Mouse (Mus musculus) heart, postnatal 0 days (tissue): ENCODE measurements around the gene Micu1. TPM values are rescaled to one million over a fixed set of nuclear protein-coding genes. Genes with fewer than 3 reads are reported as not detected.

Experiments used
- ATAC-seq: fragments of 200-750 bp; cut with Nextera tagmentation; 2 replicates; pipeline ENCODE4 v1.8.0; 2017; ENCODE audit warnings: low read depth, moderate number of reproducible peaks, moderate library complexity; ENCODE audit not compliant: insufficient read depth
- DNase-seq: peaks from one replicate; pipeline ENCODE4 v3.0.0-alpha.2; 2016; ENCODE audit warnings: low spot score
- H3K27ac ChIP-seq: fragments of 300-500 bp; sonication (generic); 2 replicates; pipeline ENCODE4 v1.5.1; 2014; ENCODE audit warnings: low read depth, mild to moderate bottlenecking
- H3K27me3 ChIP-seq: fragments of 300-500 bp; sonication (generic); 2 replicates; pipeline ENCODE4 v1.6.1; 2014; ENCODE audit warnings: low read length, mixed read lengths; ENCODE audit not compliant: control insufficient read depth, insufficient read depth
- H3K36me3 ChIP-seq: fragments of 300-500 bp; sonication (generic); replicated peaks from 2 replicates; pipeline ENCODE4 v1.6.1; 2014; ENCODE audit warnings: low read length, mixed read lengths; ENCODE audit not compliant: control insufficient read depth, insufficient read depth
- H3K4me1 ChIP-seq: fragments of 300-500 bp; sonication (generic); 2 replicates; pipeline ENCODE4 v1.6.1; 2014; ENCODE audit warnings: antibody characterized with exemption; ENCODE audit not compliant: control insufficient read depth, insufficient read depth
- H3K4me2 ChIP-seq: fragments of 300-500 bp; sonication (generic); 2 replicates; pipeline ENCODE4 v1.6.1; 2014; ENCODE audit warnings: low read depth, mild to moderate bottlenecking, low read length, moderate library complexity
- H3K4me3 ChIP-seq: fragments of 300-500 bp; sonication (generic); 2 replicates; pipeline ENCODE4 v1.5.1; 2014; ENCODE audit warnings: low read depth, low read length
- H3K9ac ChIP-seq: fragments of 300-500 bp; sonication (generic); replicated peaks from 2 replicates; pipeline ENCODE4 v1.6.1; 2014; ENCODE audit warnings: low read depth, low read length, mixed read lengths
- H3K9me3 ChIP-seq: fragments of 300-500 bp; sonication (generic); replicated peaks from 2 replicates; pipeline ENCODE4 v1.6.1; 2016; ENCODE audit warnings: low read length; ENCODE audit not compliant: control insufficient read depth
- CTCF ChIP-seq: IDR thresholded peaks from 2 replicates; pipeline ENCODE4 v1.5.1; 2016; ENCODE audit warnings: antibody characterized with exemption, control low read depth, low read depth
- EP300 ChIP-seq: IDR thresholded peaks from 2 replicates; pipeline ENCODE4 v1.6.1; 2016; ENCODE audit warnings: antibody characterized with exemption, low read depth
- WGBS: fragments of 180-500 bp; shearing (Covaris S2); extraction: QIAGEN DNeasy Blood & Tissue Kit; methylation state at CpG from one replicate; pipeline ENCODE4 v1.1.7; 2014; 5-methylcytosine and 5-hydroxymethylcytosine counted together
- polyA plus RNA-seq: library from polyadenylated mRNA; unstranded; fragments of >200 nt; fragmentation: Nextera tagmentation; extraction: Ambion mirVana; gene quantifications from 2 replicates; pipeline ENCODE4 v1.2.1, GENCODE M21; 2015
- total RNA-seq: library from RNA; depleted of rRNA; stranded (reverse); fragments of >200 nt; gene quantifications from 2 replicates; pipeline ENCODE4 v1.2.3, GENCODE M21; 2014; ENCODE audit warnings: low replicate concordance

The Micu1 gene
- total and polyA plus RNA-seq, 2 experiments from 2014 or later = 23.9 to 25.0 TPM

- Histone ChIP-seq H3K36me3 (no peaks in the 10 kb centered on the region), H3K4me3 (no peak overlapping the region), H3K27me3 (no peaks in the 10 kb centered on the region), H3K9me3 (no peaks in the 10 kb centered on the region), H3K9ac (no peak overlapping the region), H3K4me1 (peaks cover 4% of the 10 kb centered on the region), H3K27ac (no peak overlapping the region), H3K4me2 (no peak overlapping the region)
- WGBS = 36% methylated on average over 13 of the region's 13 CpGs
- ATAC-seq = no peak
- TF ChIP-seq CTCF = no peak
- TF ChIP-seq EP300 = no peak
- peak; percentile 17 for DNase-seq
Observed at GRCm38 (mm10) chr10:59799303-59800044, 97.2 kb downstream of the Micu1 start.

GRCm38 (mm10) chr10:59800159-59800558, 97.9 kb downstream of the Micu1 start:
- TF ChIP-seq EP300 (no peak), CTCF (no peak)
- Histone ChIP-seq H3K27ac (no peak overlapping the region), H3K4me1 (peaks cover 4% of the 10 kb centered on the region), H3K27me3 (no peaks in the 10 kb centered on the region), H3K36me3 (no peaks in the 10 kb centered on the region), H3K4me2 (no peak overlapping the region), H3K9ac (no peak overlapping the region), H3K4me3 (no peak overlapping the region), H3K9me3 (no peaks in the 10 kb centered on the region)
- DNase-seq = no peak
- no peak for ATAC-seq
- WGBS = 48% methylated on average over 10 of the region's 10 CpGs

- no peaks in the 10 kb centered on the region for H3K9me3 ChIP-seq
- no peak overlapping the region for H3K27ac ChIP-seq
- no peak overlapping the region for H3K9ac ChIP-seq
- ATAC-seq (no peak), DNase-seq (no peak)
- TF ChIP-seq CTCF = no peak
- no peak for TF ChIP-seq EP300
- H3K4me1 ChIP-seq = peaks cover 4% of the 10 kb centered on the region
- WGBS = 77% methylated on average over 12 of the region's 12 CpGs
- H3K4me2 ChIP-seq = no peak overlapping the region
- H3K4me3 ChIP-seq = no peak overlapping the region
- no peaks in the 10 kb centered on the region for H3K36me3 ChIP-seq
- H3K27me3 ChIP-seq = no peaks in the 10 kb centered on the region
Observed at GRCm38 (mm10) chr10:59800826-59801501, 98.7 kb downstream of the Micu1 start.

- no peak overlapping the region for H3K27ac ChIP-seq
- DNase-seq = no peak
- no peak overlapping the region for H3K4me3 ChIP-seq
- no peak for ATAC-seq
- H3K4me1 ChIP-seq = peaks cover 4% of the 10 kb centered on the region; the same call in 1 of the 2 replicates
- H3K9me3 ChIP-seq = no peaks in the 10 kb centered on the region
- WGBS = 84% methylated on average over 4 of the region's 4 CpGs
- no peaks in the 10 kb centered on the region for H3K36me3 ChIP-seq
- no peak overlapping the region for H3K4me2 ChIP-seq
- H3K9ac ChIP-seq = no peak overlapping the region
- TF ChIP-seq CTCF = no peak
- TF ChIP-seq EP300 = no peak
- no peaks in the 10 kb centered on the region for H3K27me3 ChIP-seq
Observed at GRCm38 (mm10) chr10:59808677-59809076, 106.4 kb downstream of the Micu1 start.

- DNase-seq (no peak), ATAC-seq (no peak)
- WGBS = 79% methylated on average over 4 of the region's 4 CpGs
- no peaks in the 10 kb centered on the region for H3K27me3 ChIP-seq
- H3K9ac ChIP-seq = no peak overlapping the region
- peaks cover 4% of the 10 kb centered on the region; the same call in 1 of the 2 replicates for H3K4me1 ChIP-seq
- TF ChIP-seq CTCF = no peak
- TF ChIP-seq EP300 = no peak
- no peaks in the 10 kb centered on the region for H3K36me3 ChIP-seq
- H3K4me2 ChIP-seq = no peak overlapping the region
- no peaks in the 10 kb centered on the region for H3K9me3 ChIP-seq
- H3K4me3 ChIP-seq = no peak overlapping the region
- no peak overlapping the region for H3K27ac ChIP-seq
Observed at GRCm38 (mm10) chr10:59809991-59810574, 107.8 kb downstream of the Micu1 start.
